Mouse (Mus musculus): ENCODE measurements around the gene Gldn. TPM values are rescaled to one million over a fixed set of nuclear protein-coding genes. Genes with fewer than 3 reads are reported as not detected.

The Gldn gene
- polyA plus RNA-seq, 1 experiment from 2014 or later = 0.03 TPM

DNA sequence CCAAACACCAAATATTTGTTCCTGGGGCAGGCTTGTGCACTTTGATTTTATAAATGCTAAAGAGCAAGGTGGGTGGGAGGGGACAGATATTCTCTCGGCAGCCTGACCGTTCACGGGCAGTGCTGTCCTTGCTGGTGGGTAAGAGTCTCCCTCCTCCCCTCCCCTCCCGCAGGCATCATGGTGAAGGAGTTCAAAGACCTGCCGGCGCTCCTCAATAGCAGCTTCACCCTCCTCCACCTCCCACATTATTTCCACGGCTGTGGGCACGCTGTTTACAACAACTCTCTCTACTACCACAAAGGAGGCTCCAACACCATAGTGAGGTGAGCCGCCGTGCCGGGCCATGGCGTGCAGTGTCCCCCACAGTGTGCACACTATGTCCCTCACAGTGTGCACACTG is 49.3 kb downstream of the Gldn start:
- no peak for ATAC-seq (ENCODE audit: low FRiP score)
- WGBS = 36% methylated on average over 12 of the region's 12 CpGs
- no peak overlapping the region for H3K4me3 ChIP-seq (ENCODE audit: low read depth, low read length)
- no peaks in the 10 kb centered on the region for H3K36me3 ChIP-seq (ENCODE audit: control insufficient read depth, insufficient read depth, low read length)
- no peak overlapping the region for H3K4me2 ChIP-seq (replicated peaks; ENCODE audit: low read depth, low read length)
- DNase-seq (ENCODE audit: low spot score) = no peak
- H3K9me3 ChIP-seq (ENCODE audit: control insufficient read depth, low read length) = no peaks in the 10 kb centered on the region
- H3K27ac ChIP-seq (ENCODE audit: low read depth, low read length) = no peak overlapping the region
- H3K9ac ChIP-seq (ENCODE audit: low read depth, low read length) = no peak overlapping the region
- H3K4me1 ChIP-seq (replicated peaks; ENCODE audit: control insufficient read depth, insufficient read depth, low read length) = no peaks in the 10 kb centered on the region
- no peaks in the 10 kb centered on the region for H3K27me3 ChIP-seq (ENCODE audit: control insufficient read depth, insufficient read depth, low read length)

DNA sequence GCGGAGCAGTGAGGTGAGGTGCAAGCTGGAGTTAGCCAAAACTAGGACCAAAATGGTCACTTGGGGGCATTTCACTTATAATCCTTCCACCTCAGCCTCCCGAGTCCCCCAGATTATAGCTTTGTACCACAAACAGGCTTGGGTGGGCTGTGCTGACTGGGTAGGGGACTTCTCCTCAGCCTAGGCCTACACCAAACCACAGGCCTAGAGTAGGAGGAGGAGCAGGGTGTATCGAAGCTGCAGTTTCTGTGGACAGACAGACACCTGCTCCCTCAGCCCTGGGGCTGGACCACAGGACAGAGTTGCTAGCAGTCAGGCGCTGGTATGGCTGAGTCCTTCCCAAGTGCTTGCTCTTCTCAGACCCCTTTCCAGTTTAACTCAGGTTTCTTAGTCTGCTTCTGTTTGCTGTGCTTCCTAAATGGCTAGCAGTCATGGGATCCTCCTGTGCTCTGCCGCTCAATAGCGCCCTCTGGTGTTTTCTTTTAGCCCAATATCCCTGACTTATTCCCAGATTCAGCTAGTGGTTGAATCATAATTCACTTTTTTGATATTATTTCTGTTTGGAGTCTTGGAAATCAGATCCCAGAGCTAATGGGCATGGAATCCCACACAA is 50.4 kb downstream of the Gldn start:
- Histone ChIP-seq H3K4me2 (replicated peaks; ENCODE audit: low read depth, low read length) (no peak overlapping the region), H3K4me3 (ENCODE audit: low read depth, low read length) (no peak overlapping the region), H3K27me3 (ENCODE audit: control insufficient read depth, insufficient read depth, low read length) (no peaks in the 10 kb centered on the region), H3K4me1 (replicated peaks; ENCODE audit: control insufficient read depth, insufficient read depth, low read length) (no peaks in the 10 kb centered on the region), H3K9me3 (ENCODE audit: control insufficient read depth, low read length) (no peaks in the 10 kb centered on the region), H3K27ac (ENCODE audit: low read depth, low read length) (no peak overlapping the region), H3K36me3 (ENCODE audit: control insufficient read depth, insufficient read depth, low read length) (no peaks in the 10 kb centered on the region), H3K9ac (ENCODE audit: low read depth, low read length) (no peak overlapping the region)
- WGBS = 52% methylated on average over 6 of the region's 6 CpGs
- DNase-seq (ENCODE audit: low spot score) (peak; percentile 85), ATAC-seq (ENCODE audit: low FRiP score) (peak; percentile 56; the same call in 1 of the 2 replicates)

GRCm38 (mm10) chr9:54342026-54342425 is 55.7 kb downstream of the Gldn start:
- H3K27me3 ChIP-seq (ENCODE audit: control insufficient read depth, insufficient read depth, low read length) = no peaks in the 10 kb centered on the region
- H3K9me3 ChIP-seq (ENCODE audit: control insufficient read depth, low read length) = no peaks in the 10 kb centered on the region
- H3K4me3 ChIP-seq (ENCODE audit: low read depth, low read length) = no peak overlapping the region
- no peak overlapping the region for H3K4me2 ChIP-seq (replicated peaks; ENCODE audit: low read depth, low read length)
- DNase-seq (ENCODE audit: low spot score) = no peak
- H3K27ac ChIP-seq (ENCODE audit: low read depth, low read length) = no peak overlapping the region
- WGBS = 76% methylated on average over 7 of the region's 7 CpGs
- no peak for ATAC-seq (ENCODE audit: low FRiP score)
- H3K4me1 ChIP-seq (replicated peaks; ENCODE audit: control insufficient read depth, insufficient read depth, low read length) = no peaks in the 10 kb centered on the region
- H3K36me3 ChIP-seq (ENCODE audit: control insufficient read depth, insufficient read depth, low read length) = no peaks in the 10 kb centered on the region
- H3K9ac ChIP-seq (ENCODE audit: low read depth, low read length) = no peak overlapping the region

DNA sequence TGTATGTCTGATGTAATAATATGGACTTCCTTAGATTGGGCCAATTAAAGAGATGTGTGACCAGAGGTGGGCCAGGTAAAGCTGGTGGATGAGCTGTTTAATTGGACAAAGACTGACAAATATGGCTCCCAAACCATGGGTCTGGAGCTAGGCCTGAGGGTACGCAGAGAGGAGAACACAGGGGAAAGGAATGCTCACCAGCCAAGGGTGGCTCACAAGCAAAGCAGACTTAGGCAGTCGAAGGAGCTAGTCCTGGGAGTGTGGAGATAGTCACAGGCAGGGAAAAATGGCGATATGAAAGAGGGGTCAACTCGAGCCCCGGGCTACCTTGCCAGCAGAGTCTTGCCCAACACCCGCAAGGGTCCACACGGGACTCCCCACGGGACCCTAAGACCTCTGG is 70.5 kb downstream of the Gldn start:
- H3K9ac ChIP-seq (ENCODE audit: low read depth, low read length) = no peak overlapping the region
- no peak overlapping the region for H3K4me2 ChIP-seq (replicated peaks; ENCODE audit: low read depth, low read length)
- H3K9me3 ChIP-seq (ENCODE audit: control insufficient read depth, low read length) = no peaks in the 10 kb centered on the region
- no peak for ATAC-seq (ENCODE audit: low FRiP score)
- no peaks in the 10 kb centered on the region for H3K4me1 ChIP-seq (replicated peaks; ENCODE audit: control insufficient read depth, insufficient read depth, low read length)
- H3K27me3 ChIP-seq (ENCODE audit: control insufficient read depth, insufficient read depth, low read length) = no peaks in the 10 kb centered on the region
- WGBS = 97% methylated on average over 6 of the region's 8 CpGs
- no peak overlapping the region for H3K27ac ChIP-seq (ENCODE audit: low read depth, low read length)
- DNase-seq (ENCODE audit: low spot score) = no peak
- no peak overlapping the region for H3K4me3 ChIP-seq (ENCODE audit: low read depth, low read length)
- H3K36me3 ChIP-seq (ENCODE audit: control insufficient read depth, insufficient read depth, low read length) = no peaks in the 10 kb centered on the region

Other genes with a start within 250 kb of the Gldn start
- 0.14 and 0.18 TPM in 2 replicates for gene Tnfaip8l3, start 218.1 kb upstream of the Gldn start, polyA plus RNA-seq (2014; fragmentation: Nextera tagmentation; extraction: Ambion mirVana)
- not detected in 2 replicates for gene Cyp19a1, start 18.4 kb upstream of the Gldn start, polyA plus RNA-seq (2014; fragmentation: Nextera tagmentation; extraction: Ambion mirVana)
- 19.4 and 25.8 TPM in 2 replicates for gene Dmxl2, start 215.1 kb downstream of the Gldn start, polyA plus RNA-seq (2014; fragmentation: Nextera tagmentation; extraction: Ambion mirVana)

All from hindbrain, embryonic 11.5 days (tissue).